Mouse (Mus musculus) thymus, adult 2 months (tissue): Measurements from ENCODE around the gene Olfr353.

ENCODE experiments used
- CTCF ChIP-seq: fragments of 200-500 bp; IDR thresholded peaks from 2 replicates; pipeline ENCODE4 v1.5.1; 2012; ENCODE audit warnings: mild to moderate bottlenecking, control low read depth, low read length, moderate library complexity, borderline replicate concordance; ENCODE audit not compliant: control insufficient read depth, poor library complexity, insufficient read depth; ENCODE audit errors: extremely low read depth
- POLR2A ChIP-seq: fragments of 200-500 bp; IDR thresholded peaks from 2 replicates; pipeline ENCODE4 v1.6.1; 2012; ENCODE audit warnings: mild to moderate bottlenecking, low read length, control low read depth, moderate library complexity; ENCODE audit not compliant: control insufficient read depth, poor library complexity, insufficient read depth; ENCODE audit errors: extremely low read depth

- TF ChIP-seq CTCF (no peak), POLR2A (no peak)
Measured at GRCm38 (mm10) chr2:36936821-36937220, 44.1 kb upstream of the Olfr353 start, which contains the start of gene Olfr356.
